Mouse (Mus musculus): Measurements from ENCODE around the gene Lamb1. TPM values are rescaled to one million over a fixed set of nuclear protein-coding genes. Genes with fewer than 3 reads are reported as not detected.

Lamb1 gene
- polyA plus RNA-seq, 1 experiment from 2014 or later, result 13.6 TPM

DNA sequence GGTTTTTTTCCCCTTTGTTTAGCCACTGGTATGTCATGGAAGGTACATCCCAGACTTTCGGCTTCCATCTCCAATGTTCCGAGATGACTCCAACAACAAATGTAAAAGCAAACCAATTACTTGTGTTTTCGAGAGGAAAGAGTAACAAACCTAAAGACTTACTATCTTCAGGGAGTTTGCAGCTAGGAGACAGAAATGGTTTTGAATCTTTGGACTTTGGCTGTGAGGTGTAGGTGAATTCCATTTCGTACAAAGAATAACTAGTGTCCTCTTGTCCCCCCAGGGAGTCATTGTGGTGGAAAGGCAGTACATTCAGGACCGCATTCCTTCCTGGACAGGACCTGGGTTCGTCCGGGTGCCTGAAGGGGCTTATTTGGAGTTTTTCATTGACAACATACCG lies 33.5 kb downstream of the Lamb1 start:
- Histone ChIP-seq H3K4me1 (ENCODE audit: control insufficient read depth, insufficient read depth, low read length) (no peaks in the 10 kb centered on the region), H3K27ac (ENCODE audit: low read depth, low read length) (no peak overlapping the region), H3K27me3 (replicated peaks; ENCODE audit: control insufficient read depth, insufficient read depth, low read length) (no peaks in the 10 kb centered on the region), H3K4me3 (ENCODE audit: low read depth, low read length) (no peak overlapping the region), H3K9ac (ENCODE audit: low read length) (no peak overlapping the region), H3K36me3 (ENCODE audit: control insufficient read depth, insufficient read depth, low read length) (no peaks in the 10 kb centered on the region), H3K4me2 (ENCODE audit: low read length) (no peak overlapping the region), H3K9me3 (replicated peaks; ENCODE audit: control insufficient read depth, low read length) (no peaks in the 10 kb centered on the region)
- no peak for ATAC-seq
- 82% methylated on average over 8 of the region's 8 CpGs for WGBS
- no peak for DNase-seq (ENCODE audit: low spot score)

DNA sequence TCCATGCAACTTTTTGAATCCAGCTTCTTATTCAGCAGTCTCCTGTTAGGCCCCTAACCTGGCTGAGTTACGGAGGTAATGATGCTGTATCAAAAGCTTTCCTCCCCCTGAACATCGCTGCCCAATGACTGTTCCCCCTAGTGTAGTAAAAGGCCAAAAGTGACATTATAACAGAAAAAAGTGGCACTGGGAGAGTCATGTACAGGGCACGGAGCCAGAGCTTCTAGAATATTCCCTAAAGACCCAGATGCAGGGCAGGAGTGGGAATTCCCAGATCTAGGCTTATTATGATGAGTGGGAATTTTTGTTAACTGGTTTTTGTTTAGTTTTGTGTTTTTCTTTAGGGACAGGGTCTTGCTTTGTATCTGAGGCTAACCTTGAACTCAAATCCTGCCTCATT lies 34.1 kb downstream of the Lamb1 start:
- H3K9me3 ChIP-seq (replicated peaks; ENCODE audit: control insufficient read depth, low read length), result no peaks in the 10 kb centered on the region
- WGBS, result 97% methylated on average over 3 of the region's 3 CpGs
- DNase-seq (ENCODE audit: low spot score) (no peak), ATAC-seq (no peak)
- no peak overlapping the region for H3K4me2 ChIP-seq (ENCODE audit: low read length)
- no peaks in the 10 kb centered on the region for H3K36me3 ChIP-seq (ENCODE audit: control insufficient read depth, insufficient read depth, low read length)
- no peak overlapping the region for H3K4me3 ChIP-seq (ENCODE audit: low read depth, low read length)
- H3K9ac ChIP-seq (ENCODE audit: low read length), result no peak overlapping the region
- H3K27ac ChIP-seq (ENCODE audit: low read depth, low read length), result no peak overlapping the region
- no peaks in the 10 kb centered on the region for H3K27me3 ChIP-seq (replicated peaks; ENCODE audit: control insufficient read depth, insufficient read depth, low read length)
- no peaks in the 10 kb centered on the region for H3K4me1 ChIP-seq (ENCODE audit: control insufficient read depth, insufficient read depth, low read length)

DNA sequence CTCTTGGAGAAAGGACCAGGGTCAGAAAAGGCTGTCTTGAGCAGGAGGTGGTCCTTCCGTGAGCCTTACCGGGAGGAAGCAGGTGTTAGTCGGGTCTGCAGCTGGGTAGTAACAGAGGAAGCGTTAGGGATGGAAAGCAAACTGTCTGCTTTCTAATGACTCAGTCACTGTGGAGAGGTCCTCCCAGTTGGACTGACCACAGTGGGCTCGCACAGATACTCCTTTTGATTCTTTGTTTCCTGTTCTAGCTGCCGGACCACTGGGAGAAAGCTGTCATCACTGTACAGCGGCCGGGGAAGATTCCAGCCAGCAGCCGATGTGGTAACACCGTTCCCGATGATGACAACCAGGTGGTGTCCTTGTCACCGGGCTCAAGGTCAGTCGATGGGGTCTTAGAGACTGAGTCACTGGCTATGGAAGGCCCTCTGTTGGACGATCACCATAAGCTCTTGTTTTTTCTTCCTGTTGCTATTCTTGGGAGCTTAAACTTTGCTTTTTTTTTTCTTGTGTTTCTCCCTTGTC lies 34.7 kb downstream of the Lamb1 start:
- Histone ChIP-seq H3K4me3 (ENCODE audit: low read depth, low read length) (no peak overlapping the region), H3K27me3 (replicated peaks; ENCODE audit: control insufficient read depth, insufficient read depth, low read length) (no peaks in the 10 kb centered on the region), H3K4me2 (ENCODE audit: low read length) (no peak overlapping the region), H3K4me1 (ENCODE audit: control insufficient read depth, insufficient read depth, low read length) (no peaks in the 10 kb centered on the region), H3K9ac (ENCODE audit: low read length) (no peak overlapping the region), H3K9me3 (replicated peaks; ENCODE audit: control insufficient read depth, low read length) (no peaks in the 10 kb centered on the region), H3K27ac (ENCODE audit: low read depth, low read length) (no peak overlapping the region), H3K36me3 (ENCODE audit: control insufficient read depth, insufficient read depth, low read length) (no peaks in the 10 kb centered on the region)
- ATAC-seq (no peak), DNase-seq (ENCODE audit: low spot score) (no peak)
- WGBS, result 93% methylated on average over 14 of the region's 14 CpGs

DNA sequence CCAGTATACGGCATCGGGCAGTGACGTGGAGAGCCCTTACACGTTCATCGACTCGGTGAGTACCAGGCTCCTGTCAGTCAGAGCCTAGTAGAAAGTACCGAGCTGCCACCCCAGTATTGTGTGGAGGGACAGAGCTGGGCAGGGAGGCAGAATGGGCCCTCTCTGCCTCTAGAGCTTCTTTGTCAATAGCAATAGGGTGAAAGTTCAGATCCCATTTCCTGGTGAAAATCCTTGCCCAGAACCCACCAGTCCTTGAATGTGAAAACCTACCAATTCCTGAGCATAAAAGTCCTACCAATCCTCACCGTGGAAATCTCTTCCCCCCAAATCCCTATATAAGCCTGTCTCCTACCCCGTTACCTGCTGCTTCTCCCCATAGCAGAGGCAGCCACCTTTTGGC lies 35.2 kb downstream of the Lamb1 start:
- Histone ChIP-seq H3K36me3 (ENCODE audit: control insufficient read depth, insufficient read depth, low read length) (no peaks in the 10 kb centered on the region), H3K4me3 (ENCODE audit: low read depth, low read length) (no peak overlapping the region), H3K27me3 (replicated peaks; ENCODE audit: control insufficient read depth, insufficient read depth, low read length) (no peaks in the 10 kb centered on the region), H3K4me2 (ENCODE audit: low read length) (no peak overlapping the region), H3K9me3 (replicated peaks; ENCODE audit: control insufficient read depth, low read length) (no peaks in the 10 kb centered on the region), H3K9ac (ENCODE audit: low read length) (no peak overlapping the region), H3K4me1 (ENCODE audit: control insufficient read depth, insufficient read depth, low read length) (no peaks in the 10 kb centered on the region), H3K27ac (ENCODE audit: low read depth, low read length) (no peak overlapping the region)
- no peak for ATAC-seq
- 96% methylated on average over 9 of the region's 9 CpGs for WGBS
- no peak for DNase-seq (ENCODE audit: low spot score)

- 89% methylated on average over 5 of the region's 5 CpGs for WGBS
- ATAC-seq (no peak; the same call in 1 of the 2 replicates), DNase-seq (ENCODE audit: low spot score) (no peak)
- H3K9ac ChIP-seq (ENCODE audit: low read length), result no peak overlapping the region
- no peaks in the 10 kb centered on the region for H3K36me3 ChIP-seq (ENCODE audit: control insufficient read depth, insufficient read depth, low read length)
- no peak overlapping the region for H3K4me3 ChIP-seq (ENCODE audit: low read depth, low read length)
- H3K27me3 ChIP-seq (replicated peaks; ENCODE audit: control insufficient read depth, insufficient read depth, low read length), result no peaks in the 10 kb centered on the region
- no peak overlapping the region for H3K4me2 ChIP-seq (ENCODE audit: low read length)
- no peaks in the 10 kb centered on the region for H3K9me3 ChIP-seq (replicated peaks; ENCODE audit: control insufficient read depth, low read length)
- H3K27ac ChIP-seq (ENCODE audit: low read depth, low read length), result no peak overlapping the region
- no peaks in the 10 kb centered on the region for H3K4me1 ChIP-seq (ENCODE audit: control insufficient read depth, insufficient read depth, low read length)
These were observed 37.2 kb downstream of the Lamb1 start for GRCm38 (mm10) chr12:31302266-31302665.

- no peaks in the 10 kb centered on the region for H3K36me3 ChIP-seq (ENCODE audit: control insufficient read depth, insufficient read depth, low read length)
- DNase-seq (ENCODE audit: low spot score) (peak; percentile 35), ATAC-seq (peak; percentile 69)
- H3K9me3 ChIP-seq (replicated peaks; ENCODE audit: control insufficient read depth, low read length), result no peaks in the 10 kb centered on the region
- no peak overlapping the region for H3K4me2 ChIP-seq (ENCODE audit: low read length)
- no peaks in the 10 kb centered on the region for H3K4me1 ChIP-seq (ENCODE audit: control insufficient read depth, insufficient read depth, low read length)
- WGBS, result 75% methylated on average over 16 of the region's 16 CpGs
- H3K9ac ChIP-seq (ENCODE audit: low read length), result no peak overlapping the region
- no peak overlapping the region for H3K27ac ChIP-seq (ENCODE audit: low read depth, low read length)
- H3K27me3 ChIP-seq (replicated peaks; ENCODE audit: control insufficient read depth, insufficient read depth, low read length), result no peaks in the 10 kb centered on the region
- no peak overlapping the region for H3K4me3 ChIP-seq (ENCODE audit: low read depth, low read length)
These were observed 37.9 kb downstream of the Lamb1 start for GRCm38 (mm10) chr12:31302766-31303511.

- DNase-seq (ENCODE audit: low spot score), result peak; percentile 25
- Histone ChIP-seq H3K9ac (ENCODE audit: low read length) (no peak overlapping the region), H3K36me3 (ENCODE audit: control insufficient read depth, insufficient read depth, low read length) (no peaks in the 10 kb centered on the region), H3K4me3 (ENCODE audit: low read depth, low read length) (no peak overlapping the region), H3K9me3 (replicated peaks; ENCODE audit: control insufficient read depth, low read length) (no peaks in the 10 kb centered on the region), H3K4me2 (ENCODE audit: low read length) (no peak overlapping the region), H3K27ac (ENCODE audit: low read depth, low read length) (no peak overlapping the region), H3K4me1 (ENCODE audit: control insufficient read depth, insufficient read depth, low read length) (no peaks in the 10 kb centered on the region), H3K27me3 (replicated peaks; ENCODE audit: control insufficient read depth, insufficient read depth, low read length) (no peaks in the 10 kb centered on the region)
- 83% methylated on average over 5 of the region's 5 CpGs for WGBS
- ATAC-seq, result no peak
These were observed 41.1 kb downstream of the Lamb1 start for GRCm38 (mm10) chr12:31306075-31306675.

DNA sequence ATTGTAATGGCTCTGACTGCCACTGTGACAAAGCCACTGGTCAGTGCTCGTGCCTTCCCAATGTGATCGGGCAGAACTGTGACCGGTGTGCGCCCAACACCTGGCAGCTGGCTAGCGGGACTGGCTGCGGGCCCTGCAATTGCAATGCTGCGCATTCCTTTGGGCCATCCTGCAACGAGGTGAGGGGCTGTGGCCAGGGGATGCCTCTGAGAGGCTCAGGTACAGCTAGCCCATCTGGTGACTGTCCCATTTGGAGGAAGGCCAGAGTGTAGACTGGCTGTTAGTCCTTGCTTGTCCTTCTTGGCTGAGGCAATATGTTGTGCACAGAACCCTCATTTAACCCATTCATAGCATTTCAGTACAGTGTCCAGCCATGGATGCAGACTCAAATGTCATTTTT lies 42.0 kb downstream of the Lamb1 start:
- no peak overlapping the region for H3K9ac ChIP-seq (ENCODE audit: low read length)
- H3K27ac ChIP-seq (ENCODE audit: low read depth, low read length), result no peak overlapping the region
- ATAC-seq (no peak), DNase-seq (ENCODE audit: low spot score) (no peak)
- H3K4me1 ChIP-seq (ENCODE audit: control insufficient read depth, insufficient read depth, low read length), result no peaks in the 10 kb centered on the region
- H3K4me2 ChIP-seq (ENCODE audit: low read length), result no peak overlapping the region
- no peaks in the 10 kb centered on the region for H3K27me3 ChIP-seq (replicated peaks; ENCODE audit: control insufficient read depth, insufficient read depth, low read length)
- no peaks in the 10 kb centered on the region for H3K36me3 ChIP-seq (ENCODE audit: control insufficient read depth, insufficient read depth, low read length)
- 92% methylated on average over 8 of the region's 8 CpGs for WGBS
- no peaks in the 10 kb centered on the region for H3K9me3 ChIP-seq (replicated peaks; ENCODE audit: control insufficient read depth, low read length)
- H3K4me3 ChIP-seq (ENCODE audit: low read depth, low read length), result no peak overlapping the region

DNA sequence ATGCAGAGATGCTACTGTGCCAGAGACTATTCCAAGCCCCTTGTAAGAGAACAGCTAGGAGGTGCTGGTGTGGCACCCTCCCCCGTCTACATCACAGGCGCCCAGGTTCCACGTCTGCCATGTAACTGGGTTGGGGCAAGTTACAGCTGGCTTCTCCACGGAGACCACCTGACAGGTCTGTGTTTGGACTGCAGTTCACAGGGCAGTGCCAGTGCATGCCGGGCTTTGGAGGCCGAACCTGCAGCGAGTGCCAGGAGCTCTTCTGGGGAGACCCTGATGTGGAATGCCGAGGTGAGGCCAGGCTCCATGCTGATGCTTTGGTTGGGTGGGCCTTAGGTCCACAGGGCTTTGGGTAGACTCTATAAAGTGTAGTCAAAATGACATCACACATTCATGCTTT lies 42.7 kb downstream of the Lamb1 start:
- DNase-seq (ENCODE audit: low spot score) (no peak), ATAC-seq (no peak)
- Histone ChIP-seq H3K27ac (ENCODE audit: low read depth, low read length) (no peak overlapping the region), H3K27me3 (replicated peaks; ENCODE audit: control insufficient read depth, insufficient read depth, low read length) (no peaks in the 10 kb centered on the region), H3K9ac (ENCODE audit: low read length) (no peak overlapping the region), H3K4me2 (ENCODE audit: low read length) (no peak overlapping the region), H3K4me3 (ENCODE audit: low read depth, low read length) (no peak overlapping the region), H3K9me3 (replicated peaks; ENCODE audit: control insufficient read depth, low read length) (no peaks in the 10 kb centered on the region), H3K4me1 (ENCODE audit: control insufficient read depth, insufficient read depth, low read length) (no peaks in the 10 kb centered on the region), H3K36me3 (ENCODE audit: control insufficient read depth, insufficient read depth, low read length) (no peaks in the 10 kb centered on the region)
- WGBS, result 94% methylated on average over 8 of the region's 8 CpGs

Measured in forebrain, embryonic 14.5 days (tissue).